Mouse (Mus musculus) erythroblast, embryonic 14.5 days (primary cell): ENCODE measurements around the gene Ppib. TPM values are rescaled to one million over a fixed set of nuclear protein-coding genes. Genes with fewer than 3 reads are reported as not detected.

Experiments
- H3K27me3 ChIP-seq: 2 replicates; pipeline ENCODE4 v1.6.1; 2012; ENCODE audit warnings: inconsistent platforms; ENCODE audit not compliant: control insufficient read depth
- H3K36me3 ChIP-seq: 2 replicates; pipeline ENCODE4 v1.6.1; 2012; ENCODE audit warnings: mild to moderate bottlenecking, inconsistent platforms; ENCODE audit not compliant: control insufficient read depth
- H3K4me1 ChIP-seq: 2 replicates; pipeline ENCODE4 v1.6.1; 2012; ENCODE audit warnings: inconsistent platforms; ENCODE audit not compliant: control insufficient read depth
- H3K4me3 ChIP-seq: replicated peaks from 2 replicates; pipeline ENCODE3; 2012; ENCODE audit warnings: moderate library complexity, mild to moderate bottlenecking, inconsistent platforms
- H3K9me3 ChIP-seq: 2 replicates; pipeline ENCODE4 v1.6.1; 2012; ENCODE audit warnings: low read length, inconsistent platforms, mixed read lengths; ENCODE audit not compliant: control insufficient read depth
- GATA1 ChIP-seq: IDR thresholded peaks from 2 replicates; pipeline ENCODE4 v1.6.1; 2012; ENCODE audit warnings: low read length, inconsistent platforms, mixed read lengths
- TAL1 ChIP-seq: IDR thresholded peaks from 3 replicates; pipeline ENCODE4 v1.6.1; 2012; ENCODE audit warnings: low read length, inconsistent platforms, mixed read lengths
- polyA plus RNA-seq: library from polyadenylated mRNA; stranded (reverse); fragments of >175 nt; gene quantifications from 2 replicates; pipeline ENCODE4 v1.2.3, GENCODE M21; 2012

The Ppib gene
- polyA plus RNA-seq: 10.8 and 12.3 TPM in 2 replicates

GRCm38 (mm10) chr9:66059583-66060307, at the start of gene Ppib:
Gene Ppib (plus strand): TSS chr9:66060222.
- H3K4me1 ChIP-seq: peaks cover 47% of the 10 kb centered on the region
- TF ChIP-seq GATA1 (no peak), TAL1 (no peak)
- H3K36me3 ChIP-seq: peaks cover 37% of the 10 kb centered on the region
- H3K9me3 ChIP-seq: peaks cover 2% of the 10 kb centered on the region; the same call in 1 of the 2 replicates
- no peaks in the 10 kb centered on the region for H3K27me3 ChIP-seq
- H3K4me3 ChIP-seq: peak within 1 kb of the TSS; percentile 99

GRCm38 (mm10) chr9:66020601-66021000, 39.4 kb upstream of the Ppib start:
- no peak overlapping the region for H3K4me3 ChIP-seq
- H3K4me1 ChIP-seq: no peaks in the 10 kb centered on the region
- no peaks in the 10 kb centered on the region for H3K9me3 ChIP-seq
- TF ChIP-seq GATA1 (no peak), TAL1 (no peak)
- peaks cover 7% of the 10 kb centered on the region for H3K36me3 ChIP-seq
- H3K27me3 ChIP-seq: no peaks in the 10 kb centered on the region

GRCm38 (mm10) chr9:66038082-66038481, 21.9 kb upstream of the Ppib start:
- no peak for TF ChIP-seq TAL1
- no peak for TF ChIP-seq GATA1
- no peaks in the 10 kb centered on the region for H3K9me3 ChIP-seq
- H3K36me3 ChIP-seq: peaks cover 24% of the 10 kb centered on the region
- no peak overlapping the region for H3K4me3 ChIP-seq
- no peaks in the 10 kb centered on the region for H3K4me1 ChIP-seq
- no peaks in the 10 kb centered on the region for H3K27me3 ChIP-seq

GRCm38 (mm10) chr9:66038581-66038980, 21.4 kb upstream of the Ppib start:
- no peaks in the 10 kb centered on the region for H3K9me3 ChIP-seq
- TF ChIP-seq TAL1 (no peak), GATA1 (no peak)
- no peaks in the 10 kb centered on the region for H3K4me1 ChIP-seq
- no peak overlapping the region for H3K4me3 ChIP-seq
- H3K36me3 ChIP-seq: peaks cover 24% of the 10 kb centered on the region
- no peaks in the 10 kb centered on the region for H3K27me3 ChIP-seq

GRCm38 (mm10) chr9:66039290-66039689, 20.7 kb upstream of the Ppib start:
- Histone ChIP-seq H3K4me3 (no peak overlapping the region), H3K36me3 (peaks cover 24% of the 10 kb centered on the region), H3K4me1 (no peaks in the 10 kb centered on the region), H3K9me3 (no peaks in the 10 kb centered on the region), H3K27me3 (no peaks in the 10 kb centered on the region)
- TF ChIP-seq GATA1: no peak
- no peak for TF ChIP-seq TAL1

- Histone ChIP-seq H3K27me3 (no peaks in the 10 kb centered on the region), H3K4me1 (no peaks in the 10 kb centered on the region), H3K9me3 (no peaks in the 10 kb centered on the region), H3K36me3 (peaks cover 22% of the 10 kb centered on the region), H3K4me3 (no peak overlapping the region)
- TF ChIP-seq TAL1 (no peak), GATA1 (no peak)
Observed at GRCm38 (mm10) chr9:66040801-66041200, 19.2 kb upstream of the Ppib start.

- H3K27me3 ChIP-seq: no peaks in the 10 kb centered on the region
- H3K36me3 ChIP-seq: peaks cover 22% of the 10 kb centered on the region
- no peak overlapping the region for H3K4me3 ChIP-seq
- no peaks in the 10 kb centered on the region for H3K4me1 ChIP-seq
- TF ChIP-seq GATA1 (no peak), TAL1 (no peak)
- no peaks in the 10 kb centered on the region for H3K9me3 ChIP-seq
Observed at GRCm38 (mm10) chr9:66042331-66042730, 17.7 kb upstream of the Ppib start.

- H3K4me1 ChIP-seq: no peaks in the 10 kb centered on the region
- H3K27me3 ChIP-seq: no peaks in the 10 kb centered on the region
- H3K9me3 ChIP-seq: no peaks in the 10 kb centered on the region
- peaks cover 20% of the 10 kb centered on the region for H3K36me3 ChIP-seq
- no peak overlapping the region for H3K4me3 ChIP-seq
- TF ChIP-seq TAL1 (no peak), GATA1 (no peak)
Observed at GRCm38 (mm10) chr9:66043241-66043640, 16.8 kb upstream of the Ppib start.

GRCm38 (mm10) chr9:66049931-66050601, 10.0 kb upstream of the Ppib start:
- no peak overlapping the region for H3K4me3 ChIP-seq
- peaks cover 7% of the 10 kb centered on the region for H3K9me3 ChIP-seq
- TF ChIP-seq GATA1: no peak
- TF ChIP-seq TAL1: no peak
- H3K4me1 ChIP-seq: peaks cover 4% of the 10 kb centered on the region
- no peaks in the 10 kb centered on the region; the same call in 1 of the 2 replicates for H3K36me3 ChIP-seq
- H3K27me3 ChIP-seq: no peaks in the 10 kb centered on the region
